Mouse (Mus musculus) olfactory bulb, adult 2 months (tissue): ENCODE measurements around the gene Spats1. TPM values are rescaled to one million over a fixed set of nuclear protein-coding genes. Genes with fewer than 3 reads are reported as not detected.
"Not testable (repeated sequence)": the region's sequence is repeated elsewhere in the genome, so short reads cannot be mapped to it uniquely, and the experiment has no call there.

Experiments
- H3K27ac ChIP-seq: fragments of 200-500 bp; 2 replicates; pipeline ENCODE4 v1.5.1; 2012; ENCODE audit warnings: low read depth, low read length; ENCODE audit not compliant: insufficient read depth
- H3K4me1 ChIP-seq: fragments of 200-500 bp; 2 replicates; pipeline ENCODE4 v1.6.1; 2012; ENCODE audit warnings: low read length; ENCODE audit not compliant: control insufficient read depth, insufficient read depth
- H3K4me3 ChIP-seq: fragments of 200-500 bp; 2 replicates; pipeline ENCODE4 v1.5.1; 2012; ENCODE audit warnings: mild to moderate bottlenecking, low read depth, low read length, moderate library complexity; ENCODE audit not compliant: insufficient read depth
- CTCF ChIP-seq: fragments of 200-500 bp; IDR thresholded peaks from 2 replicates; pipeline ENCODE4 v1.5.1; 2012; ENCODE audit warnings: low read depth, mild to moderate bottlenecking, low read length, moderate library complexity; ENCODE audit not compliant: insufficient read depth
- POLR2A ChIP-seq: fragments of 200-500 bp; IDR thresholded peaks from 2 replicates; pipeline ENCODE4 v1.6.1; 2012; ENCODE audit warnings: mild to moderate bottlenecking, low read depth, low read length, moderate library complexity; ENCODE audit not compliant: insufficient read depth
- WGBS: fragments of 180-500 bp; shearing (Covaris S2); methylation state at CpG from one replicate; pipeline ENCODE4 v1.1.7; 2018; 5-methylcytosine and 5-hydroxymethylcytosine counted together
- polyA plus RNA-seq: library from polyadenylated mRNA; stranded (reverse); fragments of >200 nt; gene quantifications from 2 replicates; pipeline ENCODE4 v1.2.4, GENCODE M21; 2012; ENCODE audit warnings: low replicate concordance; ENCODE audit not compliant: missing spikeins, insufficient read depth, insufficient read length

The Spats1 gene
- polyA plus RNA-seq, 1 experiment = not detected

DNA sequence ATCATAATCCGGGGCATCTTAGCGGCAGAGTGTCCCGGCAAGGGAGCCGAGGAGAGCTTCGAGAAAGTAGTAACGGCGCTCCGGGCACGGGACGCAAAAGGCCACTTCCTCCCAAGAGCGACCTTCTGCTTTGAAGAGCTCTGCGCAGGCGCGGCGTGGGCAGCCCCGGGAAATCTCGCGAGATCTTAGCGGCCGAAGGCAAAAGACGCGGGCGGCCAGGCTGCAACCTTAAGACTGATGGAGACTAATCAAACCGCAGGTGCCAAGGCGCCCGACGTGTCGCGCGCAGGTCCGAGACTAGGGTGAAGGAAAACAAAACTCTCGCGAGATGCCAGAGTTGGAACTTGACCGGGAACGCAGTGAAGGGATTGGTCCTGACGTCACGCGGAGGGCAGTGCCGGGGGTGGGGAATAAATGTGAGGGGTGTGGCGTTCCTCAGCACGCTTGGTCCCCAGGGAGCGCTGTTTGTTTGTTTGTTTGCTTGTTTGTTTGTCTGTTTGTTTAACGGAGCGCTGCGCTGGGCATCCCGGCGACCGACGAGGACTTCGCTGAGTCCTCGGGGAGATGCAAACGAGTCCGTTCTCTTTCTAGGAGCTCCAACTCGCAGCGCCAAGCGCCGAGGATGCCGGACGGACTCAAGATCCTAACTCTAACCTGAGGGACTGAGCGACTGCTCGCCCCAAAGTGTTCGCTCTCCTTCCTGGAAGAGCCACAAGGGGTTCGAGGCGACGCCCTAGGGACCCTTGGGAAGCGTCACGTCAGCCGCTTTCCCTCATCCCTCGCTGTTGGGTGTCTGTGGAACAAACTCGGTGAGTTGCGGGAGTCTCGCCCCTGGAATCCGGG, 41.6 kb downstream of the Spats1 start, which contains the start of gene Cdc5l:
Gene Cdc5l (minus strand): TSS at position 319 of the 843 bp plus-strand sequence.
- Histone ChIP-seq H3K4me3 (peak within 1 kb of the TSS; percentile 59), H3K27ac (peak within 1 kb of the TSS; percentile 86), H3K4me1 (peaks cover 2% of the 10 kb centered on the region; the same call in 1 of the 2 replicates)
- under 1% methylated on average over 73 of the region's 73 CpGs for WGBS
- TF ChIP-seq CTCF (no peak; the same call in 1 of the 2 replicates), POLR2A (peak; percentile 94)

GRCm38 (mm10) chr17:45432706-45433398, 42.4 kb downstream of the Spats1 start:
- peaks cover 2% of the 10 kb centered on the region; the same call in 1 of the 2 replicates for H3K4me1 ChIP-seq
- WGBS = under 1% methylated on average over 62 of the region's 62 CpGs
- peak overlapping the region; percentile 59 for H3K4me3 ChIP-seq
- peak overlapping the region; percentile 86 for H3K27ac ChIP-seq
- no peak for TF ChIP-seq POLR2A
- no peak for TF ChIP-seq CTCF

DNA sequence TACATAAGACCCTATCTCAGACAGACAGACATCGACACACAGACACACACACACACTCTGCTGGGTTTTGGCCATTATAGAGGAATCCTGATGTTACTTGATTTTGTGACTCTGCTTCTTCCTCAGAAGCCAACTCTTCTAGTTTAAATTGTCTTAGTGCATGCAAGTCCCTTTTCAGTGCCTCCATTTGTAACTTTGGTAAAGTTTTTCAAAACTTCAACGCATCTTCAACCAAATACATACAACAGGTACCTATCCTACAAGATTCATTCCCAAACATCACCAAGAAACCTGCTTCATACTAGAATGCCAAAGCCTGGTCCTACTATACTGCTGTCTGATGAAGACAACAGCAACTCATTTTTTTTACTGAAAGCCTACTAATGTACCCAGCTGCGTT, 43.2 kb downstream of the Spats1 start:
- Histone ChIP-seq H3K27ac (no peak overlapping the region), H3K4me1 (peaks cover 2% of the 10 kb centered on the region; the same call in 1 of the 2 replicates), H3K4me3 (no peak overlapping the region)
- WGBS = 61% methylated on average over 3 of the region's 3 CpGs
- TF ChIP-seq POLR2A (no peak), CTCF (no peak)

GRCm38 (mm10) chr17:45417387-45417786, 57.8 kb downstream of the Spats1 start:
- no peak overlapping the region for H3K4me3 ChIP-seq
- no peak overlapping the region for H3K27ac ChIP-seq
- H3K4me1 ChIP-seq = no peaks in the 10 kb centered on the region
- WGBS = 85% methylated on average over 2 of the region's 2 CpGs
- TF ChIP-seq CTCF (no peak), POLR2A (no peak)

DNA sequence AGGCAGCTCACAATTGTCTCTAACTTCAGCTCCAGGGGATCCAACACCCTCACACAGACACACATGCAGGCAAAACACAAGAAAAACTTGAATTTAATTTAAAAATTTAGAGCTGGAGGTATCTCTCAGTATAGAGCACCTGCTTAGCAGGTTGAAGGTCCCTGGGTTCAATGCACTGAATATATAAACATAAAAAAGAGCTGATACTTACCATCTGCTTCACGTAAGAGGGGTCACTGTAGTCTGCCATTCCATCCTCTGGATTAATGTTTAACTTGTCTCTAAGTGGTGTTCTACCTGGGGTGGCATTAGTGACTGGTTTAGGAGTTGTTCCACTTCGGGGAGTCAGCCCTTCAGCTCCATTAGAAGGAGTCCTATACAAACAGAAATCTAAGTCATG, 63.6 kb downstream of the Spats1 start:
- H3K4me3 ChIP-seq, H3K4me1 ChIP-seq, H3K27ac ChIP-seq: not testable (repeated sequence)
- 91% methylated on average over 2 of the region's 2 CpGs for whole genome bisulfite sequencing

DNA sequence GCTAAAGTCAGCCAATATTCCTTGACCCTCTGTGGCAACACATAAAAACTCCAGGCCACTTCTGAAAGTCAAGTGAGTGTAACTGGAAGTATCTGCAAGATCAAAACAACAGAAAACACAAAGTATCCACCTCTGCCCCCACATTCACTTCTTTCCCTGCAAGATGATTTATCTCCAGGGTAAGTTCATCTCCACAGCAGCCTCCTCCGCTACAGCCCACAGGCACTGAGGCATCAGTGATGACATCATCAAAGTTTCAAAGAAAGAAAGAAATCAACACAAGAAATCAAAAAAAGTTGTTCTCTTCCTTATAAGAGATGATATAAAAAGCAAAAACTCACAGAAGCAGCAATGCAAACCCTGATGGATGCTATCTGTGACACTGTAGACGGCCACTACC, 66.5 kb downstream of the Spats1 start:
- H3K4me3 ChIP-seq = no peak overlapping the region
- no peak for TF ChIP-seq CTCF
- no peak for TF ChIP-seq POLR2A
- no peaks in the 10 kb centered on the region for H3K4me1 ChIP-seq
- WGBS = 60% methylated on average over 2 of the region's 2 CpGs
- no peak overlapping the region for H3K27ac ChIP-seq

DNA sequence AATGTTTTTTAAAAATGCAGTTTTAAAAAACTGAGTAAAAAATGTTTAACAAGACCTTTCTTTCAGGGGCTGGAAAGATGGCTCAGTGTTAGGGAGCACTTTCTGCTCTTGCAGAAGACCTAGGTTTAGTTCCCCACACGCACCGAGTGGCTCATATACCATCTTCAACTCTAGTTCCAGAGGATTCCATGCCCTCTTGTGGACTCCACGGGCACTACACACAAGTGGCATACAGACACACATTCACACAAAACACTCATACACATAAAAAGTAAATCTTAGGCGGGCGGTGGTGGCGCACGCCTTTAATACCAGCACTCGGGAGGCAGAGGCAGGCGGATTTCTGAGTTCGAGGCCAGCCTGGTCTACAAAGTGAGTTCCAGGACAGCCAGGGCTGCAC, 68.9 kb downstream of the Spats1 start:
- 93% methylated on average over 10 of the region's 10 CpGs for WGBS
- TF ChIP-seq CTCF (no peak), POLR2A (no peak)
- no peak overlapping the region for H3K4me3 ChIP-seq

GRCm38 (mm10) chr17:45403207-45403606, 72.0 kb downstream of the Spats1 start:
- no peak overlapping the region for H3K27ac ChIP-seq
- H3K4me3 ChIP-seq = no peak overlapping the region
- under 1% methylated on average over 3 of the region's 3 CpGs for WGBS
- no peak for TF ChIP-seq POLR2A
- TF ChIP-seq CTCF = no peak
- peaks cover 7% of the 10 kb centered on the region for H3K4me1 ChIP-seq

More for the DNA sequence above, 68.9 kb downstream of the Spats1 start:
- Histone ChIP-seq H3K4me1 (no peaks in the 10 kb centered on the region), H3K27ac (no peak overlapping the region)

DNA sequence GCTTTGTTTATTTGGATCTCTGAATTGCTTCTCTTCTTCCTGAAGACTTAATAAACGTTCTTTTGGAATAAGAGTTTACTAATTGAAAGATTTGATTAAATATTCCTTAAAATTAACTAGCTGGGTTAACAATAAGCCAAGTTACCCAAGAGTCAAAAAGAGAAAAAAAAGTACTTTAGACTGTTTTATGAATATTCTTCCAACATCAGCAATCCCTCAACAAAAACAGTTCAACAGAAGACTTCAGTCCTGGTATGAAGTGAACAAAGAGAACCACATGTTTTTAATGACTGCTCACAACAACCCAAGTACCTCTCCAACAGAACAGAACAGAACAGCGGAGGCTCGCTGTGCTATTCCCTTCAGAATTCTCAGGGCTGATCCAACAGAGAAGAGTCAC, 72.6 kb downstream of the Spats1 start:
- Histone ChIP-seq H3K27ac (no peak overlapping the region), H3K4me3 (no peak overlapping the region), H3K4me1 (peaks cover 7% of the 10 kb centered on the region)
- no peak for TF ChIP-seq POLR2A
- TF ChIP-seq CTCF = no peak
- 46% methylated on average over 3 of the region's 3 CpGs for WGBS
